Mouse (Mus musculus): Measurements from ENCODE around the gene Gm38392. TPM values are rescaled to one million over a fixed set of nuclear protein-coding genes. Genes with fewer than 3 reads are reported as not detected.
"Not testable (repeated sequence)": the region's sequence is repeated elsewhere in the genome, so short reads cannot be mapped to it uniquely, and the experiment has no call there.

The Gm38392 gene
- total RNA-seq, 2 experiments from 2014 or later: not detected

DNA sequence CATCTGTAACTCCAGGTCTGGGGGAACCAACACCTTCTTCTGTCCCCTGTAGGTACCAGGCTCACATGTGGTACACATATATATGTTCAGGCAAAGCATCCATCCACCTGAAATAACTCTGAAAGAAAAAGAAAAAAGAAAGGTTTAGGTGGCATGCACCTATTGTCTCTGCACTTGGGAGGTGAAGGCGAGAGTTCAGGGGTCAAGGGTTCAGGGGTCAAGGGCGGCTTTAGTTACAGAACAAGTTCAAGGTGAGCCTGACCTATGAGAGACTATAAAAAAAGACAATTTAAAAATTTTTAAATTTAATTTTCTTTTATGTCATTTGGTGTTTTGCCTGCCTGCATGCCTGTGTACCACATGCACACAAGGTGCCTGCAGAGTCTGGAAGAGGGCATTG, 7.0 kb downstream of the Gm38392 start:
- ATAC-seq (ENCODE audit: poor library complexity, severe bottlenecking): no peak

DNA sequence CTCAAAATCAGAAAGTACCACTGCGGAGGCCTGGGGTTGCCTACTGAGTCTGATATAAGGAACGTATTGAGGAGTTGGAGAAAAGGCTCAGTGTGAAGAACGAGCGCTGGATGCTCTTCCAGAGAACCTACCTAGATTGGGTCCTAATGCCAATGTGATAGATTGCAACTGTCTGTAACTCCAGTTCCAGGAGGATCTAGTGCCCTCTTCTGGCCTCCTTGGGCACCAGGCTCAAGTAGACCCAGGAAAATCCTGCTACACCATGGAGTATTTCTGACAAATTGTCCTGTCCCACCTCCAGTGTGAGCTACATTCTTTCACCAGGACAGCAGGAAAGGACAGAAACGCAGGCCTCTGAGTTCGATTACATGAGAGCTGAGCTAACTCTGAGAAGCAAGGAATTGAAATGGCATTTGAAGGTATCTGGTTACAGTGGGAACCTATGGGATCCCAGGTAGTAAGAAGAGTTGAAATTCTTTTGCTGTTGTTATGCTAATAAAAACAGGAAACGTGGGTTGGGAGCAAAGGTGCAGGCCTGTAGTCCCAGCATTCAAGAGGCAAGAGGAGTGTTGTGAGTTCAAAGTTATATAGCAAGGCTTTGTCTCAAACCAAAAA, 10.4 kb downstream of the Gm38392 start:
- no peak for ATAC-seq (ENCODE audit: poor library complexity, severe bottlenecking)

- no peak for ATAC-seq (ENCODE audit: poor library complexity, severe bottlenecking)
These were observed 10.9 kb downstream of the Gm38392 start for GRCm38 (mm10) chr3:88276121-88276520.

GRCm38 (mm10) chr3:88274002-88274401, 13.0 kb downstream of the Gm38392 start:
- no peak for ATAC-seq (ENCODE audit: poor library complexity, severe bottlenecking)

- ATAC-seq (ENCODE audit: poor library complexity, severe bottlenecking): no peak
These were observed 15.2 kb downstream of the Gm38392 start for GRCm38 (mm10) chr3:88271859-88272258.

DNA sequence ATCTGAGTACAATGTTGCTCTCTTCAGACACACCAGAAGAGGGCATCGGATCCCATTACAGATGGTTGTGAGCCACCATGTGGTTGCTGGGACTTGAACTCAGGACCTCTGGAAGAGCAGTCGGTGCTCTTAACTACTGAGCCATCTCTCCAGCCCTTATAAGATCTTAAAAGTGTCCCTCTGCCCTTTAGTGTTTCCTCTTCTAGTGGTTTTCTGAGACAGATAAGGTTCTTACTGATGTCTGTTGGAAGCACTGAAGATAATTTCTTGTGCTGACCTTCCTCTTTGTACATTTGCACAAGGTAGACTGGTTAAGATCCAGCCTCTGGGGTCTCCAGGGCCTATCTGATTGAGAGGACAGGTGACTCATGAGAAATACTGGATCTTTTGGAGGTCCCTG, 15.7 kb downstream of the Gm38392 start:
- ATAC-seq (ENCODE audit: poor library complexity, severe bottlenecking): not testable (repeated sequence)

GRCm38 (mm10) chr3:88268991-88269390, 18.0 kb downstream of the Gm38392 start:
- no peak for ATAC-seq (ENCODE audit: poor library complexity, severe bottlenecking)

- not testable (repeated sequence) for ATAC-seq (ENCODE audit: poor library complexity, severe bottlenecking)
These were observed 19.0 kb downstream of the Gm38392 start for GRCm38 (mm10) chr3:88268014-88268413.

DNA sequence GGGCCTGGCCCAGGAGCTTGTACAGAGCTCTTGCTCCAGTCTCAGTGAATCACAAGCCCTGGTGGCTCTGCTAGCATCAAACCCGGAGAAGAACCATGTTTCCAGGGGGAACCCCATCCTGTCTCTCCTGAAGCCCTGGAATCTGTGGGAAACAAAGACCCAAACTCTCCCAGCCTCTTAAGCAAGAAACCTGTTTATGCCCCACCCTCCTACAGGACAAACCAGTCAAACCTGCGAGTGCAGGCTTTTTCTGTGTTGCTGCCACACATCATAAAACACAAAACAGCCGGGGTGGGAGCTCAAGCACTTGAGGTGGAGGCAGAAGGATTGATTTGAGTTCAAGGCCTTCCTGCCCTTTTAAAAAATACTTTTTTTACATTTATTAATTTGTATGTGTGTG, 24.7 kb downstream of the Gm38392 start:
- ATAC-seq (ENCODE audit: poor library complexity, severe bottlenecking): no peak

DNA sequence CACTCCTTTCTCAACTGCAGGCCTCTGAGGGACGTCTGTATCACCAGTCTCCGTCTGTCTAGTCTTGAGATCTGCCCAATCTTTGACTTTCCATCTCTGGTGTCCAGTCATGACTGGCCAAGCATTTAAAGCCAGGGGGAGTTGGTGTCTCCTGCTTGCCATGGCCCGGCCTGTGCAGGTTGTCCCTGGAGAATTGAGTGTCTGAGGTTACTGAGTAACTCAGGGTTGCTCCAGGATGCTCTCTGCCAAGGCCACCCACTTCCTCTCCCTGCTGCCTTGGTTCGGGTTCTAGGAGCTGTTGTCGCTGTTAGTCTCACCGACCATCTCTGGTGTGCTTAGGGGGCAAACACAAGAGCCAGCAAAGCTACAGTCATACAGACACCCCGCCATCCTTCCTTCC, 30.6 kb downstream of the Gm38392 start:
- ATAC-seq (ENCODE audit: poor library complexity, severe bottlenecking): no peak

DNA sequence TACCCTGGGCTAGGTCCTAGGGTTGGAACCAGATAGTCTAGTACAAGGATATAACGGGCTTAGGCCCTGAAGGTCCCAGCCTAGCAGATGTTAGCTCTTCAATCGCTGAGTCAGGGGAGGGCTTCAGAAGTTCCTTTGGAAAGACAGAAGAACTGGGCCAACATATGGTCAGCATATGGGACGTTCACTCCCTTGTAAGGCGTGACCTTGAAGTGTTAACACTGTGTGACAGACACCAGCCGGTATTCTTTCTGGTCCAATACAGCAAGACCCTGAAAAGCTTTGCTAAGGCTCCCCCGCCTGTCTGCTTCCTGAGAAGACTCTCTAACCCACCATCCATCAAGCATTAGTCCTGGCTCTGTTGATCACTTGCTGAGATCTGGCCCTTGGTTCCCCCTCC, 31.1 kb downstream of the Gm38392 start:
- no peak for ATAC-seq (ENCODE audit: poor library complexity, severe bottlenecking)

DNA sequence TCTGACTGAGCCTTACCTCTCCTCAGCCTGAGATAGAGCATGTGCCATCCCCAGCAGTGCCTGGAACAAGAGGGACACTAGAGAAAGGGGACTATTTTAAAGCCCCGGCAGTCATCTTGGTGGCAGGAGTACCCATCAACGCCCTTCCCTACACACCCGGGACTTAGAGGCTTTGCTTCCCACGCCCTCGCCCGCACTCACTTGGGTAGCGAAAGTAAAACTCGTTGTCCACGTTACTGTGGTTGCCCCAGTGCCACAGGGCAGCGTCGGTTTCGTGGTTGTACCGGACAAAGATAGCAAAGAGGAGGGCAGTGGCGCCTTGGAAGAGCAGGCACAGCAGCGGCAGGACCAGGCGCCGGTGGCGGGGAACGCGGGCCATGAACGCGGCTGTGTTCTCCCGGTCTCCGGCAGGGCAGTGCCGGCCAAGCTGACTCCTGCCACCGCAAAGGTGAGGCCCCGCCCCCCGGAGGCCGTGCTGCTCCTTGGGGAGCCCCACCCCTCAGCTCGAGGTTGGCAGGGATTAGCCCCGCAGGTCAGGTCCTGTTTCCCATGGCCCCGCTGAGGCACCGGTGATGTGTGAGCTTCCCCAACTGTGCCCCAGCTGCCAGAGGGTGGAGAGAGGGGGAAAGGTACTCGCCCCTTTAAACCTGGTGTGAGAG, 32.6 kb downstream of the Gm38392 start, which contains the start of gene Rhbg:
Gene Rhbg (minus strand): TSS at position 442 of the 659 bp plus-strand sequence.
- ATAC-seq (ENCODE audit: poor library complexity, severe bottlenecking): peak; percentile 60

GRCm38 (mm10) chr3:88252739-88253138, 34.3 kb downstream of the Gm38392 start:
- ATAC-seq (ENCODE audit: poor library complexity, severe bottlenecking): no peak

GRCm38 (mm10) chr3:88248406-88248805, 38.6 kb downstream of the Gm38392 start:
- ATAC-seq (ENCODE audit: poor library complexity, severe bottlenecking): no peak

DNA sequence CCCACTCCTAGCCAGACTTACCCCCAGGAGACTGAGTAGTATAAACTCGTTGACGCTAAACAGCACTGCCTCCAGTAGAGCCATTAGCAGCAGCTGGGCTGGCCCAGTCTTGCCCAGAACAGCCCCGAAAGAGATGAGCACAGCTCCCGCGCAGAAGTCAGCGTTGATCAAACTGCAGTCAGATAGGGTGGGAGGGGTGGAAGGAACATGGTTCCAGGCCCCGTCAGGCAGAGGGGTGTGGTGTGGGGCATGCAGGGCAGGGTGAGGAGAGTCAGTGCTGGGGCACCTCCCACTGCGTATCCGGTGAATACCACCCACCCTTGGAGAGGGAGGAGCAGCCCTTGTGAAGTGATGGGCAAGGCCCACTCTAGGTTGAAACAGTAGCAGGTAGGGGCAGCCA, 39.3 kb downstream of the Gm38392 start:
- no peak for ATAC-seq (ENCODE audit: poor library complexity, severe bottlenecking)

DNA sequence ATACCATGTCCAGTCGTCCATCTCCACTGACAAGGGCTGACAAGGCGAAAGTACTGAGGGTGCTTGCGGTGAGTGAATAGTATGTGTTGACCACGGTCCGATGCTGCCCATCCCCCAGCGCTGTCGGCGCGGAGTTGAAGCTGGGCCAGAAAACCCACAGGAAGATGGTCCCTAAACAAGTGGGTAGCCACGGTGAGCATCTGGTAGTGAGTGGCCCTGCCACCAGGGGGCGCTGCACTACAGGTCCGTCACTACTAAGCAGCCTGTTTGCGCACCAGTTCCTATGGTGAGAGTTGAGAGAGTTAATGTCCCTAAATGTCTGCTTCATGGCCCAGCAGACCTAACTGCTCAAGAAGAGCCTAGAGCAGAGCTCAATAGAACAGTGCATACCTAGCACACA, 41.2 kb downstream of the Gm38392 start:
- peak; percentile 68 for ATAC-seq (ENCODE audit: poor library complexity, severe bottlenecking)

DNA sequence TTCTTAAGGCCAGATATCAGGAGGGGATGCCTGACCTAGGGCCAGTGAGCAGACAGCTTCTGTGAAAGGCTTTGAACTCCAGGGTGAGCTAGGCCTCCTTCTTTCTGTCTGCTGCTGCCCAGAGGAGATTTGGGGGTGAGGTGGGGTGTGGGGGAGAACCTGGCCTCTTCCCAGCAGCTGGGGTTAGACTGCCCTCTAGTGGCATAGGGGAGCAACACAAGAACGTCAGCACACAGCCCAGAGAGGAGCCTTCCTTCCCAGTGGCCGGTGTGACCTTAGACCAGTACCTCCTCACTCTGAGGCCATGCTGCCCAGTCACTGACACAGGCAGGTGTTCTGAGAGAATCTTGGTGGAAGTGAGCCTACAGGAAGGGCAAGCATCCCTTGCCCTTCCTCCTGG, 42.9 kb downstream of the Gm38392 start:
- ATAC-seq (ENCODE audit: poor library complexity, severe bottlenecking): peak; percentile 58

- peak; percentile 57; the same call in 1 of the 2 replicates for ATAC-seq (ENCODE audit: poor library complexity, severe bottlenecking)
These were observed 44.5 kb downstream of the Gm38392 start for GRCm38 (mm10) chr3:88242531-88242930.

DNA sequence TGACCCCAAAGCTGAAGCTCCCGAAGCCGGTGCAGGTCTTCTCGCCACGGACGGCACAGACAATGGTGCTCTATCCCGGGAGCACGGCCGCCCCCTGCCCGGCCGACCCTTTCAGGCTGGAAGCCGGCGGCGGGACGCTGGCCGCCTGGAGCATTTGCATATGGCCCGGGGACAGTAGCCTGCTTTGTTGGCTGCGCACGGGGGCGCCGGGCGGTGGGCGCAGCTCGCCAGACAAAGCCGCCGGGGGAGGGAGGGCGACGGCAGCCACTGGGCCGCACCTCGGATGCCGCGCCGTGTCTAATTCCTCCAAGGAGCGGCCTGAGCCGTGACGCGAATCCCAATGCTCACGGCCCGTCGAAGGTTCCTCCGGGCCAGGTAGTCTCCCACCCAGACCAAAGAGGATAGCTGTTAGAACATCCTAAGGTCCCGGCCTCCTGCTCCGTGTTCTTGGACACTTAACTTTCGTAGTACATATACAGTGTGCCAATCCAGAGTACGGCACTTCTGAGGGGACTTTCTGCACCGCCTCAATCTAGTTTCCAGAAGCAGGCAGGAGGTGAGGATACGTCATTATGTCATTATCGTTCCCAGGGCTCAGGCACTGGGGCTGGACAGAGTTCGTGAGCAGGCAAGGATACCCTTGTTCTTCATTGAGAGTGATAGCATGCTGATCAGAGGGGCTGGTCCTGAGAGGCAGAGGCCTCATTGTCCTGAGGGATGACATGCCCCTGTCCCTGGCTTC, 45.8 kb downstream of the Gm38392 start:
- no peak for ATAC-seq (ENCODE audit: poor library complexity, severe bottlenecking)

- ATAC-seq (ENCODE audit: poor library complexity, severe bottlenecking): no peak
These were observed 47.6 kb downstream of the Gm38392 start for GRCm38 (mm10) chr3:88239446-88239845.

GRCm38 (mm10) chr3:88238866-88239391, 48.1 kb downstream of the Gm38392 start:
- ATAC-seq (ENCODE audit: poor library complexity, severe bottlenecking): no peak
